Mouse (Mus musculus) induced T-regulatory cell, adult 2 months (primary cell): Measurements from ENCODE around the gene Cuedc1.

ENCODE experiments used
- DNase-seq: peaks from one replicate; pipeline ENCODE4 v3.0.0-alpha.2; 2012; ENCODE audit warnings: low read depth

Cuedc1 gene

DNA sequence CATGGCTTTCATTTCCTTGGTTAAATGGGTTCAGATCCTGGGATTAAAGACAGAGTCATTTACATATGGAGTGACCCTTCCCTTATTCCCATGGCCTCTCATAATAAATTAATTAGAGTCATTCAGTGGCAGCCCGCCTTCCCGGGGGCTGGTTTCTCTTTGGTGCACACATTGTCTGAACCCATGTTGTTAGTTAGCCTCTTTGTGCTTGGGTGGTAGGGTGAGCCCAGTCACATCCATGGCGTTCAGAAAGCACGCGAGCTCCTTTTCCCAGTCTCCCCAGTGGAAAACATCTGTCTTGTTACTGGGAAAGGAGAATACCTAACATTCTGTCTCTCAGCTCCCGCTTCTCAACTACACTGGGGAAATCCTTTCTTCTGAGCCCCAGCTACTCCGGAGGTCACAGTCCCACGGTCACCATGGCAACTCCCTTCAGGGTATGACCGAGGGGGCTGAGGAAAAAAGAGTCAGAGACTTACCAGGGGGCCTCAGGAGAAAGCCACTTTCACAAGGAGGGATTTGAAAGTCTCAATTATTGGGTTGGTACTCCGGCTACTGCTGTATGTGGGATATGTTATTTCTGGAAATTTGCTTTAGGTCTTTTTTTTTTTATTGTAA lies 143.0 kb downstream of the Cuedc1 start:
- DNase-seq = no peak

DNA sequence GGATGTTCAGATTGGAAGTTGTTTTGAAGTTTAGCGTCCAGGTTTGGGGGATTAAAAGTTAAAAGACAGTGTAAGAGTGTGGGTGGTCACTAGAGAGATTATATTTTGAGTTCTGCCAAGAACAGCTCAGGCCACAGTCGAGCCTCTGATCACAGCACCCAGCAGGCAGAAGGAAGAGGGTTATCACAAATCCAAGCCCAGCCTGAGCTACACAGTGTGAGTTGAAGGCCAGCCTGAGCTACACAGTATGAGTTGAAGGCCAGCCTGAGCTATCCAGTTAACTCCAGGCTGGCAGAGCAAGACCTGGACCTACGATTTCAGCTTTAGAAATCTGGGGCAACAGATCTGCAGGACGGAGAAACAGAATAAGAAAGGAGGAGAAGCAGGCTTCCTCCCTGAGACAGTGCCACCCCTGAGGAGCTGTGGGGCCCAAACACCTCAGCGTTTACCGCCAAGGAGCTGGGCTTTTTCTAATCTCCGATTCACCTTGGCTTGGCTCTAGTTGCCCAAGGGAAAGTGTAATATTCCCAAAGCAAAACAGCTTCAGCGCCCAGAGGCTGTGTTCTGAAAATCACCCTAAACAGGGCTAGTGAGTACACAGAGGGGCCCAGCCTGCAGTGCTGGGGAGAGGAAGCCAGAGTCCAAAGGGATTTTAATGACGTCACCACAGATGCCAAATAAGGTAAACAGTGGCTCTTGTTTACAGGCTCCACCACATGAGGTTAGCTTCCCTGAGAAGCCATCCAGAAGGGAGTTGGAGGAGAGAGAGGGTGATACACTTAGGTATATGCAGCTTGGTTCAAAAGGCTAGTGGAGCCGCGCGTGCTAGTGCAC lies 143.8 kb downstream of the Cuedc1 start:
- no peak for DNase-seq
